Mouse (Mus musculus) left cerebral cortex, adult 9 months (tissue): ENCODE results near the gene Slc25a3.

Experiments
- DNase-seq, 2 experiments: peaks; one replicate each; pipeline ENCODE4 v3.0.0; 2022; ENCODE audit warnings: low spot score in 2 of 2

Slc25a3 gene

DNA sequence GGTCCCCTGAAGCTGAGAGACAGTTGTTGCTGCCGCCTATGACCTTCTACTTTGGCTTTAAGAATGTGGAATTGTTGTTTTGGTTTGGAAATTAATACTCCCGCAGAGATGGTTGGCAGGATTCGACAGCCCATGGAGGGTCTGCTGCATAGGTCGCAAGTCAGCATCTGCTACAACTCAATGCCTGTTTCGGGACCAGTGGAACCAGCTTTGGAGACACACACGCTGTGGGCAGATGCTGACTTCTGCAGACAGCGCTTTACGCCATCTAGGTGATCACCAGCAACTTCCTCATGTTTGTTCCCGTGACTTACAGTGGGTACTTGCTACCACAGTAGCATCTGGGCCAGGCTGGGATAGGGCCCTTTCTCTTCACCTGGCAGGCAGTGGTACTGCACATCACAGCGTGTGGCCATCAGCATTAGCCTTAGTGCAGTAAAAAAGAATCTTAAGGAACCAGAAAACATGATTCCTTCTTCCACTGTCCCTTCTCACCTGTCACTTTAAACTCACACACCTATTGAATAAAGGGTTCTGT, 18.9 kb upstream of the Slc25a3 start:
- no peak for DNase-seq

GRCm38 (mm10) chr10:91141564-91141963, 17.7 kb upstream of the Slc25a3 start:
- no peak for DNase-seq

DNA sequence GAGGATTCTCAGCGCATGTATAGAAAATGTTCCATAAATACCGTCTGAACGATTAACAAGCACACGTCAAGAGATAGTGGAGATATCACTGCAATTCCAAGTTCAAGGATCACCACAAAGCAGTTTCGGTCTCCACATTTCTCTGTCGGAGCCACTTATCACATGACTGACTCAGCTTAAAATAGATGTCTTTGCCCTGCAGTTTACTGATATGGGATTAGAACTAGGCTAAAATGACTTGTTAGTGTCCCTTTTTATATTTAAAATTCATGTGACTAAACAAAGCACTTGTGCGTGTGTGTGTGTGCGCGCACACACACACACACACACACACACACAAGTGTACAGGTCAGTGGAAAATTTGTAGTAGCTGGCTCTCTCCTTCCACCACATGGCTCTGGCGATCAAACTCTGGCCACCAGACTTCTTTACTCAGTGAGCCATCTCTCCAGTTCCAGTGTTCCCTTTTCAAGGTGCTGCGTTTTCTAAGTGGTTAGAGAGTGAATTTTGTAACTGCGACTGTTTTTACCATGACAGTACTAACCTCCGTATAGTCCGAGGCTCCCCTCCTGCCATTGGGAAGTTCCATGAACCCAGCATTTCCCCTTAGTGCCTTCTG, 15.4 kb upstream of the Slc25a3 start:
- DNase-seq, result no peak

- no peak for DNase-seq
These were observed 14.5 kb upstream of the Slc25a3 start for GRCm38 (mm10) chr10:91138317-91138716.

- no peak for DNase-seq
These were observed 13.5 kb upstream of the Slc25a3 start for GRCm38 (mm10) chr10:91137400-91137799.

DNA sequence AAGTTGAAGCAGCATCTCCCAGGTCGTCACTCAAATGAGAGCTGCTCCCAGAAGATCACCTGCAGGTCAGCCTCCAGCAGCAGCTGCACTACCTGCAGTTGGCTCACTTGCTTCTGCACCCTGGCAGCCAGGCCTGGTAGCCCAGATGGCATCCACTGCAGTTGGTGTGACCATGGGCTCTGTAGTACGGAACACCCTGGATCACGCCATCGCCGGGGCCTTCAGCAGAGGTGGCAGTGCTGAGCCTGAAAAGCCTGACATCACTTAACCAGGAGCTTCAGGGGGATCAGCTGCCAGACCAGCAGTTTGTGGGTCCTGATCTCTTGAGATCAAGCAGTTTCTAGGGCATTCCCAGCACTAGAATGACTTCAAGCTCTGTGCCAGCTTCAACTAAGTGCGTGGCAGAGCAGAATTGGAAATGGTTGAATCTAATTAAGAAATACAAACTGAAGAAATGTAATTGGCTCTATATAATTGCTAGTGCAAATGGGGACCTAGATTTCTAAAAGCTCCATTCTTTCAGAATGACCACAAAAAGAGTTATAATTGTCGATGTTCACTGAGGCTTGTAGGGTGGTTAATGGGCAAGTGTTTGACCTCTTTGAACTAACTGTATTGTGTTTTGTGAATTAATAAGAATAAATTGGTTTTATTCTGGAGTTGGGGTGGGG, 11.6 kb upstream of the Slc25a3 start:
- no peak for DNase-seq

DNA sequence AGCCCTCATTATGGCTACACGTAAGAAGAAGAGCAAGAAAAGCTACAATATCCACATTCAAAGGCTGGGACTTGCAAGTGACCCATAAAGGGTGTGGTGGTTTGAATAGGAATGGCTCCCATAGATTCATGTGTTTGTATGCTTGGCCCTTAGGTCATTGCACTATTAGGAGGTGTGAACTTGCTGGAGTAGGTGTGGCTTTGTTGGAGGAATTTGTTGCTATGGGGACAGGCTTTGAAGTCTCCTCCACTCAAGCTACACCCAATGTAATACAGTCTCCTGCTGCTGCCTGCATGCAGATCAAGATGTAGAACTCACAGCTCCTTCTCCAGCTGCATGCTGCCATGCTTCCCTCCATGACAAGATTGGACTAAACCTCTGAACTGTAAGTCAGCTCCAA, 7.7 kb upstream of the Slc25a3 start:
- DNase-seq, result no peak

DNA sequence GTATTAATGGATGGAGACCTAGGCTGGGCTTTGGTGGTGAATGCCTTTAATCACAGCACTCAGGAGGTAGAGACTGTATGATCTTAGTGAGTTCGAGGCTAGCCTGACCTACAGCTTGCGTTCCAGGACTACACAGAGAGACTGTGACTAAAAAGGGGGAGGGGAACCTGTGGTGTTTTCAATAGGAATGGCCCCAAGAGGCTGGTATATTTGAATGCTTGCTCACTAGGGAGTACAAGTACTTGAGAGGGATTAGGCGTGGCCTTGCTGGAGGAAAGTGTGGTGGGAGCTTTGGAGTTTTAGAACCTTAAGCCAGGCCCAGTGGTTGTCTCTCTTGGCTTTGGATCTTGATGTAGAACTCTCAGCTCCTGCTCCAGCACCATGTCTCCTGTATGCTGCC, 6.9 kb upstream of the Slc25a3 start:
- no peak for DNase-seq

- no peak for DNase-seq
These were observed 4.8 kb upstream of the Slc25a3 start for GRCm38 (mm10) chr10:91128551-91129160.

- no peak for DNase-seq
These were observed 3.5 kb upstream of the Slc25a3 start for GRCm38 (mm10) chr10:91127395-91127794.

DNA sequence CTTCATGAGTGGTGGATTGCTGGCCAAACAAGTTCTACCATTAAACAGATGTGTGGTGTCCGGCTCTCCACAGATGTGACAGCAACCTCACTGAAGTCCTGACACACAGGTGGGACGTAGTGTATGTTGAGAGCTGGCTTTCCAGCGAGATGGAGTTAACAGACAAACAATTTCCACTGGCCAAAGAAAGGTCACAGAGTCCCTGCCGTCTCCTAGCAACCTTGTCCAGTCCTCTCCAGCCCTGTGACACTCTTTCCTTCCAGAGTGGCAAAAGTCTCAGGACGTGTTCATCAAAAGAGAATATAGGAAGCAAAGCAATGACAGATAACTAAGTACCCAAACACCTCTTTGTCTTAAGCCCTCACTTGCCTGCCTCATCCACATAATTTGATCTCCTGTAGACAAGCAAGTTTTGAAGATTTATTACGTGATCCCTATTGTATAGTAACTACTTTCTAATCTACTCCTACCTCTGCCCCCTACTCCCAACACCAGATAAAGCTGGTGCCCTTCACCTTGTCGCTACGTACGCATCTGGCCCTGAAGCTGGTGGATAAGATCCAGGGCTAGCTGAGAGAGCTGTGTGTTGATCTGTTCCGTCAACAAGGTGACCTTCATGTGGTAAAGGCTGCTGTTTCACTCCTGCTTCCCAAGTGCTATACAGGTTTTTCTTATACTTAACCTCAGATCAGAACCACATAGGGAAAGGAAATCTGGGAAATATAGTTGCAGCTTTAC, 2.9 kb upstream of the Slc25a3 start:
- no peak for DNase-seq

DNA sequence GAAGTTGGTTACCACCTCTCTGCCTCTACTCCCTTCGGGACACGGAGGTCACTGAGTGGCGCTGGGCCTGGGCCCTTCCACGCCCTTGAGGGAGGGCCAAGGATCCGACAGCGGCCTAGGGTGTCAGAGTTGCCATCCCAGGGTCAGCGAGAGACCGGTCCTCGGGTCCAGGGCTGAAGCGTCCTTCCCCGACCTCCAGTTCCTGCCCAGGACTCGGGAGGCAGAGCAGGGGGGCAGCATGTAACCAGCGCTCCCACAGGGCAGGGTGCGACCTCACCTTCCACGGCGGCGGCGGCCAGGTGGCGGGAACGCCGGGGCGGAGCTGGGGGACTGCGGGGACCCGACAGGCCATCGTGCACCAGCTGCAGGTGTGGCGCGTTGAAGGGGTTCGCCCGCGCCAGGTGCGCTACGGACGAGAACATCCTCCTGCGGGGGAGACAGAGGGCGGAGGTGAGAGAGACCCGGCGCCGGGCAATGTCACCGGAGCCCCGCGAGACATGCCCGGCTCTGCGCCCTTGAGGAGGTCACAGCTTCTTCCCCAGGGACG, 505 bp downstream of the Slc25a3 start:
- DNase-seq, result no peak

DNA sequence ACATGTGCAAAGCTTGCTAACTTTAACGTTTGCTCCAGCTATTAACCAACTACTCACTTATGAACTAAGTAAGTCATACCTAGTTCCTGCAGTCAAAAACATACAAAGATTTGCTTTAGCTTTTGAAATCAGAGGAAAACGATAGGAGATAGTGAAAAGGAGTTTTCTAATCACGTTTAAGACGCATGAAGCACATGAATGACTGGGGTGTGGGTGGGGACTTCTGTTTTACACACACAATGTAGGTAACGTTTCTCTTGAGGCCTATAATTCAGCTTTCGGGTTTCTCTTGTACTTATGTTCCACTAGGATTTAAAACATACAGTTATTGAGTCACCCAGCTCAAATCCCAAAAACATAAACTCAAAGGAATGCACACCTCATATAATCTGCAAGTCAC, 1.2 kb downstream of the Slc25a3 start:
- no peak for DNase-seq

DNA sequence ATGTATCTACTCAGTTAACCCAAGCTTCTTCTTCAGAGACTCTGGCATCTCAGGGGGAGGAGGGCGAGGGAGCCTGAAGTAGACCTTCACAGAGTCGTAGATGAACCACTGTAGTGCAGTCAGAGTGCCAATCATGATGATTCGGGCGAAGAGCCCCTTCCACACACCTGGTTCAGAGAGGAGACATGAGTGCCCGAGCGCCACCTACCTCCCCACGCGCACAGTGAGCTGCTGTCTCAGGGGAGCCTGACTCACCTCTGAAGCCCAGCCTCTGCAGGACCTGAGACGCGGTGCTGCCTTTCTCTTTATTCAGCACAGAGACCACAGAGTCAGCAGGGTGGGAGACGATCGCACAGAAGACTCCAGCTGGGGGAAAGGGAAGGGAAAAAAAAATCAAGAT, 6.9 kb downstream of the Slc25a3 start:
- no peak for DNase-seq

DNA sequence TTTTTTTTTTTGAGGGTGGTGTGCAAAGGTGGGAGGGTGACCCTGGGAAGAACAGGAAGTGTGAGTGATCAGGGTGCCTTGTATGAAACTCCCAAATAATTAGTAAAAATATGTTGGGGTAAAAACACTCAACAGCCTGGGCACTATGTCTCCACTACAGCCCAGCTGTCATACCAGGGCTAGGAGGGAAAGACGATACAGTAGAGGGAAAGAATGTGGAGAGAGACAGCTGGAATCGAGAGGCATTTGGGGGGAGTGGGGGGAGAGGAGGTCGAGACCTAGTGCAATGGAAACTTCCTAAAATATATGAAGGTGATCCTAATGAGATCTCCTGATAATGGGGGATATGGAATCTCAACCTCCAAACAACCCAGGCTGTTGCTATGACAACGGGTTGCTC, 14.0 kb downstream of the Slc25a3 start:
- DNase-seq, result no peak

DNA sequence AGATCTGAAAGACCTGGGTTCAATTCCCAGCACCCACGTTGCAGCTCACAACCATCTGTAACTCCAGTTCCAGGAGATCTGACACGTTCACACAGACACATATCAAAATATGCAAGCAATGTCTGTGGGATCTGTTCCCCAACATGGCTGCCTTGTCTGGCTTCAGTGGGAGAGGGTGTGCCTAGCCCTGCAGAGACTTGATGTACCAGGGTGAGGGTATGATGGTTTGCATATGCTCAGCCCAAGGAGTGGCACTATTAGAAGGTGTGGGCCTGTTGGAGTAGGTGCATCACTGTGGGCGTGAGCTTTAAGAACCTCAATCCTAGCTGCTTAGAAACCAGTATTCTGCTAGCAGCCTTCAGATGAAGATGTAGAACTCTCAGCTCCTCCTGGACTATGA, 17.9 kb downstream of the Slc25a3 start:
- DNase-seq, result no peak

- no peak for DNase-seq
These were observed 20.9 kb downstream of the Slc25a3 start for GRCm38 (mm10) chr10:91102799-91103590.

DNA sequence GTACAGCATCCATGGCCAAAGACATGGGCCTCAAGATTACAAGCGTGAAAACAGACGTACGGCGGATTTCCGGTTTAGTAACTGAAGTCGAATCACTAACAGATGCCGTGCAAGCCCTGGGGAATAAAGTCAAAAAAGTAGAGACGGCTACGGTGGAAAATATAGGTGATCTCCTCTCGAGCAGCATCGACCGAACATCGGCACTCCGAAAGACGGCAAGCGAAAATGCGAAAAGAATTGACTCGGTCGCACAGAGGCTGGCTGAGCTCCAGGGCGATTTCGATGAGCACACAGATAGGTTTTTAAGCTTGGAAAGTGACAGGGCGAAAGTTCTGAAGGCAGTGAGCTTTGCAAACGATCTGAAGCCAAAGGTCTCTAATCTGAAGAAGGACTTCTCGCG, 21.9 kb downstream of the Slc25a3 start:
- no peak for DNase-seq

DNA sequence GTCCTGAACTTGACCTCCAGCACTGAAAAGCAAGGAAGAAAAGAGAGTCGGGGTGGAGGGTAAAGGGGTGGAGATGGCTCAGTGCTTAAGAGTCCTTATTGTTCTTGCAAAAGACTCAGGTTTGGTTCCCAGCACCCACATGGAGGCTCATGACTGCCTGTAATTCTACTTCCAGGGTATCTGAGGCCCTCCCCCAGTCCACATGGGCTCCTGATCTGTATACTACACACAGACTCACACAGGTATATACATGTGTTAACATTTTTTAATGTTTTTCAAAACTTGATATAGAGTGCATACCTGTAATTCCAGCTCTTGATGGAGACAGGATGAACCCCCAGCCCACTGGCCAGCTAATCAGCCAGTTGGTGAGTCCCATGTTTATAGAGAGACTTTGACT, 23.8 kb downstream of the Slc25a3 start:
- DNase-seq, result no peak

- DNase-seq, result no peak
These were observed 25.8 kb downstream of the Slc25a3 start for GRCm38 (mm10) chr10:91098056-91098455.
